Mouse (Mus musculus) erythroblast, embryonic 14.5 days (primary cell): ENCODE data around the gene Apba1.

Experiments used
- GATA1 ChIP-seq: IDR thresholded peaks from 2 replicates; pipeline ENCODE4 v1.6.1; 2012; ENCODE audit warnings: low read length, inconsistent platforms, mixed read lengths
- TAL1 ChIP-seq: IDR thresholded peaks from 3 replicates; pipeline ENCODE4 v1.6.1; 2012; ENCODE audit warnings: low read length, inconsistent platforms, mixed read lengths

GRCm38 (mm10) chr19:23977901-23978443, 219.3 kb downstream of the Apba1 start:
- TF ChIP-seq TAL1 (no peak), GATA1 (no peak)
